Mouse (Mus musculus) activated CD4-positive, CD25-positive, alpha-beta regulatory T cell, adult 4 months (primary cell): ENCODE data around the gene Tubal3. TPM values are rescaled to one million over a fixed set of nuclear protein-coding genes. Genes with fewer than 3 reads are reported as not detected.

Experiments
- ATAC-seq: one replicate; pipeline ENCODE4 v1.8.0; 2017
- polyA plus RNA-seq, 2 experiments: library from polyadenylated mRNA; unstranded; fragments of 100-300 nt; shearing (Covaris generic); gene quantifications; one replicate each; pipeline ENCODE4 v1.2.1; 2017

Gene Tubal3
- polyA plus RNA-seq, 2 experiments from 2014 or later, result 0.33 TPM; not detected in 1

- no peak for ATAC-seq
Measured at GRCm38 (mm10) chr13:3925632-3926031, 7.6 kb downstream of the Tubal3 start.

GRCm38 (mm10) chr13:3926046-3926445, 8.0 kb downstream of the Tubal3 start:
- no peak for ATAC-seq

DNA sequence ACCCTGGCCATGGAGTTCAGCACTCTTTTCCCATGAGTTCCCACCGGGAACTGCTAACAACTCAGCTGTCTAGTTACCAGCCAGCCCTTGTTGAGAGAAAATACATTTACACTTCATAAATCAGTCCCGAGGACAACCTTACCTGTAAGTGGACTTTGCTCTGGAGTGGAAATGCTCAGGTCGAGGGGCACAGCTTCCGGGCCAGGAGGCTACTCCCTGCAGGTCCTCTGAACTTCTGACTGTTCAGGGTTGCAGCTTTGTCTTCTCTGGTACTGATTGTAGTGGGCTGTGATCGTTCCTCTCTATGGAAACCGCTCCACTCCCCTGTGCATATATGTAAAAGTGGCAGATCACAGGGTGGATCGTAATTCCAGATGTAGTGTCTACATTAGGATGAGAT, 26.6 kb downstream of the Tubal3 start:
- ATAC-seq, result no peak

GRCm38 (mm10) chr13:3945249-3945648, 27.2 kb downstream of the Tubal3 start, which contains the start of gene Ucn3:
Gene Ucn3 (minus strand): TSS chr13:3945349.
- no peak for ATAC-seq

GRCm38 (mm10) chr13:3947267-3947666, 29.2 kb downstream of the Tubal3 start:
- no peak for ATAC-seq

- no peak for ATAC-seq
Measured at GRCm38 (mm10) chr13:3949477-3949876, 31.4 kb downstream of the Tubal3 start.

- no peak for ATAC-seq
Measured at GRCm38 (mm10) chr13:3951198-3951914, 33.3 kb downstream of the Tubal3 start.

DNA sequence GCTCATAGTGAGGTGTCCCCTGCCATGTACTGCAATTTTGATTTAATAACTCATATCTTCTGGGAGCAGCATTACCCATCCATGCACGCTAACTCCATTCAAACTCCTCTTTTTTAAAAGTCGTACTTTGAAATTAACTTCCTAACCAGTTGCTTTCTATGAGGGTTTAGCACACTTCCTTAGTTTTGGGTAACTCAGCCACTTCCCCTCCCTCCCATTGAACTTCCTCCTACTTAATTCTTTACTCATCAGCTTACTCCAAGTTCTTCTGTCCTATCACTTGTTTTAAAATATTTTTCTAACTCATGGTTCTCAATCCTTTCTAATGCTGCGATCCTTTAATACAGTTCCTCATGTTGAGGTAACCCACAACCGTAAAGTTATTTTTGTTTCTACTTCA, 50.8 kb downstream of the Tubal3 start:
- no peak for ATAC-seq

Other genes with a start within 250 kb of the Tubal3 start
- not detected for gene Calml3, start 114.0 kb upstream of the Tubal3 start, polyA plus RNA-seq
- gene Calm4, start 80.5 kb upstream of the Tubal3 start, polyA plus RNA-seq, result not detected
- gene Calm5, start 64.1 kb upstream of the Tubal3 start, polyA plus RNA-seq, result not detected
- gene Net1, start 54 bp upstream of the Tubal3 start, polyA plus RNA-seq, result 10 to 100 TPM; 25.3 to 27.0 TPM
- not detected for gene Ucn3, start 27.1 kb downstream of the Tubal3 start, polyA plus RNA-seq
- not detected for gene Akr1c14, start 130.7 kb downstream of the Tubal3 start, polyA plus RNA-seq
- under 1 TPM in 1 of 2 experiments, not detected in 1; 0.28 TPM for gene Akr1c18, start 232.4 kb downstream of the Tubal3 start, polyA plus RNA-seq